ENCODE assay signal across 8 mouse cellular contexts in the genomic region with DNA sequence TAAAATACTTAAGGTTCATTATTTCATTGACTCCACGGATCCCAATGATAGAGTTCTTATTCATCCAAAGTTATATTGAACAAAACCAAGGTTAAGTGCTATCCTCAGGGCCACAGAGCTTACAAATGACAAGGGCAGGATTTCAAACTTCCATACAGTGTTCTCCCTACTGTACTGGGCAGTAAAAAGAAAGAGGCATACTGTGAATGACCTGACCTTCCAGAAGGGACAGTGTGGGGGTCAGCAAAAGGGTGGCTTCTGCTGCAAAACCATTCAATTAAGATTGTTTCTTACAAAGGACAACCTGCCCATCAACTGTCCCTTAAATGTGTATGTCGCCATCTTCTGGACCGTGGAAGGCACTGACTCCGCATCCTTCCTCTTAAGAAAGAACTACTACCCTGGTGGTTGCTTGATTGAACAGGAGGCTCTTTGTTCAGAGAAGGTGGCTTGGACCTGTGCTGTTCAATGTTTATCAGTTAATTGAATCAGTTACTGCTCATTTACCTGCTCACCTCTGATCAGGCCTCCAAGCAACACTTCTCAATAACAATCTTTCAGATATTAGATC.
DNase-seq lines count a peak whose midpoint lies in the region; ATAC-seq and TF ChIP-seq lines count a peak whose summit lies in the region.

No protein-coding gene starts in this region.

- ATAC-seq in forebrain, embryonic 12.5 days (ENCODE audit: low FRiP score) = peak; percentile 44; the same call in 1 of the 2 replicates
- peak; percentile 65; the same call in 1 of the 2 replicates for ATAC-seq in neural tube, embryonic 12.5 days (ENCODE audit: low FRiP score, low read depth)
- ATAC-seq in hindbrain, postnatal 0 days = peak; percentile 27; the same call in 1 of the 2 replicates
- peak; percentile 30; the same call in 1 of the 2 replicates for ATAC-seq in midbrain, embryonic 15.5 days (replicated peaks)
- no peak for ATAC-seq in erythroid progenitor cell, adult 5-6 weeks (replicated peaks; ENCODE audit: low FRiP score, poor library complexity, severe bottlenecking)

- 53% methylated on average over 4 of the region's 4 CpGs for WGBS in forebrain, embryonic 12.5 days
- WGBS in forebrain, embryonic 10.5 days = 61% methylated on average over 4 of the region's 4 CpGs
- WGBS in neural tube, embryonic 12.5 days = 57% methylated on average over 4 of the region's 4 CpGs
- 58% methylated on average over 4 of the region's 4 CpGs for WGBS in hindbrain, postnatal 0 days
- 58% methylated on average over 4 of the region's 4 CpGs for WGBS in midbrain, embryonic 15.5 days

- H3K36me3 ChIP-seq in forebrain, embryonic 12.5 days (replicated peaks) = no peaks in the 10 kb centered on the region
- no peaks in the 10 kb centered on the region for H3K36me3 ChIP-seq in forebrain, embryonic 10.5 days (replicated peaks)
- H3K36me3 ChIP-seq in neural tube, embryonic 12.5 days = no peaks in the 10 kb centered on the region
- no peaks in the 10 kb centered on the region for H3K36me3 ChIP-seq in hindbrain, postnatal 0 days (ENCODE audit: insufficient read depth, low read length)
- no peaks in the 10 kb centered on the region for H3K36me3 ChIP-seq in midbrain, embryonic 15.5 days (replicated peaks)

- H3K4me1 ChIP-seq in forebrain, embryonic 12.5 days = no peaks in the 10 kb centered on the region
- no peaks in the 10 kb centered on the region for H3K4me1 ChIP-seq in forebrain, embryonic 10.5 days
- no peaks in the 10 kb centered on the region for H3K4me1 ChIP-seq in neural tube, embryonic 12.5 days
- no peaks in the 10 kb centered on the region for H3K4me1 ChIP-seq in hindbrain, postnatal 0 days (ENCODE audit: insufficient read depth, low read length)
- H3K4me1 ChIP-seq in midbrain, embryonic 15.5 days = peaks cover 3% of the 10 kb centered on the region; the same call in 1 of the 2 replicates

- H3K9me3 ChIP-seq in forebrain, embryonic 12.5 days = no peaks in the 10 kb centered on the region
- H3K9me3 ChIP-seq in forebrain, embryonic 10.5 days = no peaks in the 10 kb centered on the region
- no peaks in the 10 kb centered on the region for H3K9me3 ChIP-seq in neural tube, embryonic 12.5 days
- H3K9me3 ChIP-seq in hindbrain, postnatal 0 days (ENCODE audit: low read length) = no peaks in the 10 kb centered on the region
- no peaks in the 10 kb centered on the region for H3K9me3 ChIP-seq in midbrain, embryonic 15.5 days

- no peak overlapping the region for H3K4me3 ChIP-seq in forebrain, embryonic 12.5 days (replicated peaks)
- no peak overlapping the region for H3K4me3 ChIP-seq in forebrain, embryonic 10.5 days
- no peak overlapping the region for H3K4me3 ChIP-seq in neural tube, embryonic 12.5 days
- H3K4me3 ChIP-seq in hindbrain, postnatal 0 days (ENCODE audit: low read length) = no peak overlapping the region
- H3K4me3 ChIP-seq in midbrain, embryonic 15.5 days = no peak overlapping the region

- no peak overlapping the region for H3K9ac ChIP-seq in forebrain, embryonic 12.5 days
- H3K9ac ChIP-seq in neural tube, embryonic 12.5 days = no peak overlapping the region
- no peak overlapping the region for H3K9ac ChIP-seq in hindbrain, postnatal 0 days (replicated peaks; ENCODE audit: low read length)
- no peak overlapping the region for H3K9ac ChIP-seq in midbrain, embryonic 15.5 days

- H3K4me2 ChIP-seq in forebrain, embryonic 12.5 days = no peak overlapping the region
- H3K4me2 ChIP-seq in neural tube, embryonic 12.5 days (replicated peaks) = no peak overlapping the region
- H3K4me2 ChIP-seq in hindbrain, postnatal 0 days (ENCODE audit: low read depth, low read length) = no peak overlapping the region
- no peak overlapping the region for H3K4me2 ChIP-seq in midbrain, embryonic 15.5 days

- no peak overlapping the region for H3K27ac ChIP-seq in forebrain, embryonic 12.5 days
- no peak overlapping the region for H3K27ac ChIP-seq in forebrain, embryonic 10.5 days
- no peak overlapping the region for H3K27ac ChIP-seq in neural tube, embryonic 12.5 days
- H3K27ac ChIP-seq in hindbrain, postnatal 0 days = no peak overlapping the region
- no peak overlapping the region for H3K27ac ChIP-seq in midbrain, embryonic 15.5 days

- peak; percentile 69 for TF ChIP-seq CTCF in hindbrain, postnatal 0 days (IDR thresholded peaks at IDR 0.05; ENCODE audit: low read depth)

- no peaks in the 10 kb centered on the region for H3K27me3 ChIP-seq in forebrain, embryonic 12.5 days
- no peaks in the 10 kb centered on the region for H3K27me3 ChIP-seq in forebrain, embryonic 10.5 days (ENCODE audit: poor library complexity, severe bottlenecking)
- no peaks in the 10 kb centered on the region for H3K27me3 ChIP-seq in neural tube, embryonic 12.5 days (replicated peaks)
- H3K27me3 ChIP-seq in hindbrain, postnatal 0 days (ENCODE audit: insufficient read depth, low read length) = no peaks in the 10 kb centered on the region
- H3K27me3 ChIP-seq in midbrain, embryonic 15.5 days (replicated peaks) = no peaks in the 10 kb centered on the region

- DNase-seq in forebrain, embryonic 10.5 days (ENCODE audit: extremely low spot score, low spot score) = no peak
- no peak for DNase-seq in neural tube, embryonic 10.5 days (ENCODE audit: extremely low spot score, low spot score)
- DNase-seq in hindbrain, postnatal 0 days (ENCODE audit: low spot score) = peak; percentile 59
- DNase-seq in natural killer cell, adult 2 months (ENCODE audit: low spot score in 2 of 2) = no peak
